In genomic region chr7:137979361-137979760, GRCm38 (mm10) we compare ENCODE assay signal across 28 mouse cellular contexts.
"Had no signal": no experiment of that assay in that cellular context is flagged by ENCODE, and none has a peak within 500 bp of the region (broad histone marks: within the 10 kb centered on the region; RNA-seq: fewer than 3 reads in every experiment).

No protein-coding gene starts in this region.

- H3K27ac ChIP-seq: left cerebral cortex, adult 2 months; limb, embryonic 10.5 days; limb, embryonic 12.5 days; limb, embryonic 13.5 days; limb, embryonic 15.5 days; liver, embryonic 12.5 days; liver, embryonic 13.5 days; liver, embryonic 14.5 days; liver, embryonic 15.5 days; lung, embryonic 15.5 days; macrophage; midbrain, embryonic 10.5 days; midbrain, embryonic 12.5 days; midbrain, embryonic 13.5 days; midbrain, embryonic 15.5 days; neural tube, embryonic 12.5 days had no signal

- H3K27me3 ChIP-seq: limb, embryonic 12.5 days; limb, embryonic 13.5 days; limb, embryonic 15.5 days; liver, embryonic 12.5 days; liver, embryonic 13.5 days; liver, embryonic 15.5 days; lung, embryonic 15.5 days; megakaryocyte, embryonic 14.5 days; midbrain, embryonic 12.5 days; midbrain, embryonic 13.5 days; midbrain, embryonic 15.5 days; neural tube, embryonic 12.5 days had no signal

- H3K36me3 ChIP-seq: limb, embryonic 10.5 days; limb, embryonic 12.5 days; limb, embryonic 13.5 days; limb, embryonic 15.5 days; liver, embryonic 12.5 days; liver, embryonic 13.5 days; liver, embryonic 15.5 days; lung, embryonic 15.5 days; midbrain, embryonic 10.5 days; midbrain, embryonic 12.5 days; midbrain, embryonic 13.5 days; midbrain, embryonic 15.5 days; neural tube, embryonic 12.5 days had no signal

- H3K9ac ChIP-seq: limb, embryonic 12.5 days; limb, embryonic 13.5 days; limb, embryonic 15.5 days; liver, embryonic 12.5 days; liver, embryonic 13.5 days; liver, embryonic 14.5 days; liver, embryonic 15.5 days; liver, postnatal 0 days; lung, embryonic 14.5 days; lung, embryonic 15.5 days; midbrain, embryonic 12.5 days; midbrain, embryonic 13.5 days; midbrain, embryonic 15.5 days; neural tube, embryonic 12.5 days had no signal

- H3K4me1 ChIP-seq: limb, embryonic 10.5 days; limb, embryonic 12.5 days; limb, embryonic 13.5 days; limb, embryonic 15.5 days; liver, embryonic 12.5 days; liver, embryonic 13.5 days; liver, embryonic 15.5 days; lung, embryonic 15.5 days; megakaryocyte, embryonic 14.5 days; midbrain, embryonic 10.5 days; midbrain, embryonic 12.5 days; midbrain, embryonic 13.5 days; midbrain, embryonic 15.5 days; neural tube, embryonic 12.5 days had no signal

- DNase-seq: left cerebral cortex, postnatal 4 days; liver, embryonic 13.5 days; liver, postnatal 0 days; lung, adult 18-20 months; lung, adult 2 months; lung, embryonic 14.5 days; lung, postnatal 10 days; lung, postnatal 14 days; lung, postnatal 36 days; lung, postnatal 4 days; midbrain, embryonic 14.5 days had no signal

- H3K4me3 ChIP-seq: left cerebral cortex, adult 2 months; limb, embryonic 10.5 days; limb, embryonic 12.5 days; limb, embryonic 13.5 days; limb, embryonic 15.5 days; liver, embryonic 12.5 days; liver, embryonic 13.5 days; liver, embryonic 15.5 days; lung, embryonic 15.5 days; megakaryocyte, embryonic 14.5 days; midbrain, embryonic 10.5 days; midbrain, embryonic 12.5 days; midbrain, embryonic 13.5 days; midbrain, embryonic 15.5 days; myocyte; neural tube, embryonic 12.5 days had no signal
